Mouse (Mus musculus): ENCODE measurements around the gene Dlg2. TPM values are rescaled to one million over a fixed set of nuclear protein-coding genes. Genes with fewer than 3 reads are reported as not detected.

The Dlg2 gene
- polyA plus RNA-seq, 1 experiment: 89.8 TPM

DNA sequence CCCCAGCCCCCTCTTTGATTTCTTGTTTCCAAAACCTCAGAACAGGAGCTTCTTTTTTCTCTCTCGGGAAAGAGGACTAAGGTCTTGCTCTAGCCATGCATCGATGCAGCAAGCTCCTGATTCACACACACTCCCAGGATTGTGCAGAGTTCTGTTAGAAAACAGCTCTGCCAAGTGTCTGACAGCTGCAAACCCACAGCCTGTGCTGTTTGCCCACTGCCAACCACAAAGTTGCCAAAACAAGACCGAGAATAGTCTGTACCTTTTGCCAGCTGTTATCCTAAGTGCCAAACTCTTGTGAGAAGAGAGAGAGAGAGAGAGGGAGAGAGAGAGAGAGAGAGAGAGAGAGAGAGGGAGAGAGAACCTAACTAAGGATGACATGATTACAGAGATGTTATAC, 1948.2 kb downstream of the Dlg2 start:
- Histone ChIP-seq H3K4me3 (replicated peaks; ENCODE audit: insufficient read depth, low read depth, low read length) (no peak overlapping the region), H3K4me1 (ENCODE audit: control insufficient read depth, insufficient read depth, low read length) (0 out of 2 replicates have a peak, but pooled peaks cover 2% of the 10 kb centered on the region), H3K27ac (ENCODE audit: insufficient read depth, low read length) (0 out of 2 replicates have a peak overlapping the region, but pooled peaks have one; percentile 13), H3K27me3 (ENCODE audit: control insufficient read depth, insufficient read depth, low read length) (no peaks in the 10 kb centered on the region)
- TF ChIP-seq POLR2A (IDR thresholded peaks at IDR 0.05; ENCODE audit: borderline replicate concordance, insufficient read depth, low read length) (no peak), CTCF (IDR thresholded peaks at IDR 0.05; ENCODE audit: borderline replicate concordance, insufficient read depth, low read depth, low read length) (no peak)
- 31% methylated on average over 3 of the region's 3 CpGs for WGBS
- no peak for DNase-seq

DNA sequence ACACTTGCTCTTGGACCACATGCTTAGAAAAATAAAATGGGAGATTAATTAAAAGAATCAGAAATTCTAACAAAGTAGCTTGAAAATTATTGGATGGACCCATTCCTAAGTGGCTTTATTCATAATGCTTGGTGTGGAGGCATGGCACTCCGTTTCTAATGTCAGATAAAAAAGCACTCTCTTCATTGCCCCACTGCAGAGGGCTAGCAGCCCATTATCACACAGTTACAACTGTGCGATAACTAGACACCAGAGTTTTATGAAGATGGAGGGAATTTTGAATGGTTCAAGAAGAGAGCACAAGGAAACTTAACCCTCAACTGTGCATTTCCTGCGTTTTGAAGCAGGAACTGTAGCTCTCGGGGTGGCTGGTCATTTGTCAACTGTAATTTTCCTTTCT, 1950.8 kb downstream of the Dlg2 start:
- 83% methylated on average over 4 of the region's 4 CpGs for WGBS
- Histone ChIP-seq H3K27me3 (ENCODE audit: control insufficient read depth, insufficient read depth, low read length) (no peaks in the 10 kb centered on the region), H3K4me1 (ENCODE audit: control insufficient read depth, insufficient read depth, low read length) (0 out of 2 replicates have a peak, but pooled peaks cover 2% of the 10 kb centered on the region), H3K4me3 (replicated peaks; ENCODE audit: insufficient read depth, low read depth, low read length) (no peak overlapping the region), H3K27ac (ENCODE audit: insufficient read depth, low read length) (no peak overlapping the region)
- DNase-seq: no peak
- TF ChIP-seq POLR2A (IDR thresholded peaks at IDR 0.05; ENCODE audit: borderline replicate concordance, insufficient read depth, low read length) (no peak), CTCF (IDR thresholded peaks at IDR 0.05; ENCODE audit: borderline replicate concordance, insufficient read depth, low read depth, low read length) (no peak)

DNA sequence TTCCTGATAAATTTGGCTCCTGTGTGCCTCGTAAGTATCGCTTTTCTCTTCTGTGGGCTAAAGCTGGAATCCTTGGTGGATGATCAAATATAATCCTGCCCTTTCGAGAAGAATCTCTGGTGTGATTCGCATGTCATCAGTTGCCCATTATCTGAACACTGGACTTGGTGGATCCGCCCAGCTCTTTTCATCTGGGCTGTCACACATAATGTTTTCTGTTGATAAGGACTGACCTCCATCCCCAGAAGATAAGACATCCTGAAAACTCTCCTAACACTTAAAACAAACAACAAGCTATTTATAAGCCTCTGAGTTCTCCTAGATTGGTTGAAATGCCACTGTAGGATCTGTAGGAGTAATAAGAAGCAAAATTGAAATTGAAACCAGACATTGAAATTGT, 1952.2 kb downstream of the Dlg2 start:
- H3K27ac ChIP-seq (ENCODE audit: insufficient read depth, low read length): no peak overlapping the region
- WGBS: 83% methylated on average over 5 of the region's 5 CpGs
- no peak for DNase-seq
- H3K27me3 ChIP-seq (ENCODE audit: control insufficient read depth, insufficient read depth, low read length): no peaks in the 10 kb centered on the region
- H3K4me1 ChIP-seq (ENCODE audit: control insufficient read depth, insufficient read depth, low read length): 0 out of 2 replicates have a peak, but pooled peaks cover 2% of the 10 kb centered on the region
- no peak for TF ChIP-seq POLR2A (IDR thresholded peaks at IDR 0.05; ENCODE audit: borderline replicate concordance, insufficient read depth, low read length)
- no peak for TF ChIP-seq CTCF (IDR thresholded peaks at IDR 0.05; ENCODE audit: borderline replicate concordance, insufficient read depth, low read depth, low read length)
- no peak overlapping the region for H3K4me3 ChIP-seq (replicated peaks; ENCODE audit: insufficient read depth, low read depth, low read length)

DNA sequence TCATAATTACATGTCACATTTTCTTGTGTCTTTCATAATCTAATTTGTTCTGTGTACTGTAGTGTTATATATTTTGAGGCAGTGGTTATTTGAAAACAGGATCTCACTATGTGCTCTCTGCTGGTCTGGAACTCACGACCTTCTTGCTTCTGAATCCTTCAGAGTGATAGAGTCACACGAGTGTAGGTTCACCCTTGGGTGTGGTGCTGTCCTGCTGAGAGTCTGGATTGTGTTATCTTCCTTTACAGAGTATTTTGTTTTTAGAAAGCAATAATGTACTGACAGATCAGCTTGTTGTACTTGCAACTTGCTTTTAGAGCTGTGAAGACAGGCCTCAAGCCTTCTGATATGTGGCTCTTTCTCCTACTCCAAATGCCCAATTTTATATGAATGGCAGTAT, 1953.8 kb downstream of the Dlg2 start:
- no peak for DNase-seq
- Histone ChIP-seq H3K27me3 (ENCODE audit: control insufficient read depth, insufficient read depth, low read length) (no peaks in the 10 kb centered on the region), H3K4me3 (replicated peaks; ENCODE audit: insufficient read depth, low read depth, low read length) (no peak overlapping the region), H3K4me1 (ENCODE audit: control insufficient read depth, insufficient read depth, low read length) (0 out of 2 replicates have a peak, but pooled peaks cover 2% of the 10 kb centered on the region), H3K27ac (ENCODE audit: insufficient read depth, low read length) (no peak overlapping the region)
- TF ChIP-seq POLR2A (IDR thresholded peaks at IDR 0.05; ENCODE audit: borderline replicate concordance, insufficient read depth, low read length) (no peak), CTCF (IDR thresholded peaks at IDR 0.05; ENCODE audit: borderline replicate concordance, insufficient read depth, low read depth, low read length) (no peak)
- 69% methylated on average over 2 of the region's 2 CpGs for WGBS

DNA sequence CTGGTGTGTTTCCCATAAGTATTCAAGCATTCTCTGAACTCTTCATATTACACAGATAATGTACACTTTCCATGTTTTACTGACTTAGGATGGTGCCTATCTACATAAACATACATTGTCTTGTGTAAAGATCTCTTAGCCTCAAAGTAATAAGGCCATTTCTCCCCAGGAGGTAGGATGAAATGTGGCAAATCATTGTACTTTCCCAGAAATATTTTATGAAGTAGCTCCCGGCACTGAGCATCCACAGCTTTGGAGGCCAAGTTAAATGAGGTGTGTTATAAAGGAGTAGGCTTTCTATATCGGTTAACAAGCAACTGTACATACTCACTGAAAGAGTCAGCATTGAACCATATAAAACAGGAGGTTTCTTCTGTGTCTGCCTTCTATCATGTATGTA, 1960.7 kb downstream of the Dlg2 start:
- peak in 1 of 2 experiments; percentile 63 for DNase-seq
- Histone ChIP-seq H3K4me3 (replicated peaks; ENCODE audit: insufficient read depth, low read depth, low read length) (no peak overlapping the region), H3K4me1 (ENCODE audit: control insufficient read depth, insufficient read depth, low read length) (peaks cover 8% of the 10 kb centered on the region; the same call in 1 of the 2 replicates), H3K27ac (ENCODE audit: insufficient read depth, low read length) (no peak overlapping the region), H3K27me3 (ENCODE audit: control insufficient read depth, insufficient read depth, low read length) (no peaks in the 10 kb centered on the region)
- TF ChIP-seq CTCF (IDR thresholded peaks at IDR 0.05; ENCODE audit: borderline replicate concordance, insufficient read depth, low read depth, low read length) (no peak), POLR2A (IDR thresholded peaks at IDR 0.05; ENCODE audit: borderline replicate concordance, insufficient read depth, low read length) (no peak)
- 15% methylated on average over 2 of the region's 2 CpGs for WGBS

DNA sequence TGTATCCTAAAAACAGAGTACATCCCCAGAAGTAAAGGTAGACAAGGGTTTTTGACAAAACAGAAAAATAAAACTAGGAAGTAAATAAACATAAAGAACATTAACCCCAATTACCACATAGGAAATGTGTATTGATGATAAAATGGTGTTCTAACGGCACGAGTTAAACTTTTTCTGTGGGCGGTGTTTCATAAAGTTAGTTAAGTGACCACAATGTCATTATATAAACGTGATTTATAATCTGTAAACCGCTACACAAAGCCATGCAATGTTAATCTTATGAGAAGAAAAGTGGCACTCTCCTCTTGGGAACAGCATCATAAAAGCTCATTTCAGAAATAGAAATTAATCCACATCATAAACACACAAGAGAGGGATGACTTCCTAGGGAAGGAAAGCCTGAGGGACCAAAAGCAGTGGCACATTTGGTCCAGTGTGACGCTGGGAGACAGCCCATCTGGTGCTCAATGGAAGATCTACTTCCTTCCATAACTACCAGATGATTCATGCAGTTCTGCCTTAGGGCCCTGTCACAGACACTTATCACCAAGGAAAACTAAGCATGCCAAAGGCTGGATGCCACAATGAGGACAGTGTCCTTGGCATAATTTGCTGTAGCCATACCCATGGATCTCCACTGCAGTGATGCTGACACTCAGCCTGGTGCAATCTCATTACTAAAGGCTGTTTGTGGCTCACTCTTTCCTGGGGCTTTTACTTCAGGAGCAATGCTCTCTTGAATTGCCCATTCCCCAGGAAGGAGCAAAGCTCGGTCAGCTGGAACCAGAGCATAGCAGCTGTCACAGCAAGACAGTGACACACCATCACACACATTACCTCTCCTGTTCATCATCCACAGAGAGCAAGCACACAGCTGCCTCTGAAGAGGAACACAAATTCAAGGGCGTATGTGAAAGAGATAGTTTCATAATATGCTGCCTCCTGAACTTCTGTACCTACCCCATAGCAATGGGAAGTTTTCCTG, 1963.3 kb downstream of the Dlg2 start:
- TF ChIP-seq CTCF (IDR thresholded peaks at IDR 0.05; ENCODE audit: borderline replicate concordance, insufficient read depth, low read depth, low read length) (no peak), POLR2A (IDR thresholded peaks at IDR 0.05; ENCODE audit: borderline replicate concordance, insufficient read depth, low read length) (no peak)
- no peak overlapping the region for H3K27ac ChIP-seq (ENCODE audit: insufficient read depth, low read length)
- WGBS: 70% methylated on average over 8 of the region's 8 CpGs

DNA sequence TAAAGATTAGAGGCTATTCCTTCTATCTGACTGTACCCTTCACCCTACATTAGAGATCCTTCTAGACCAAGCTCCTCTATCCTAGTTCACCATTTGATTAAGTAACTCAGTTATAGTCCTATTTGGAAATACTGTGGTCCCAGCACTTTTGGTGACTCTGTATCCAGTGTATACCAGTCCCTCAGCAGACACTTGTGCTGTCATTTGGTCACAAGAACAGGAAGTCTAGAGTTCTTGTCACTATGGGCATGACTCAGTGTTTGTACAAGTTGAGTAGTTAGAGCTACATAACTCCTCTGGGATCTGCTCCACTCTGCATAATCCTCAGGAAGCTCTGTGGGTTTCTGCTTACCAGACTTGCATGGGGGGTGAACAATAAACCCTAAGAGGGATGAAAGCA, 1965.1 kb downstream of the Dlg2 start:
- Histone ChIP-seq H3K4me3 (replicated peaks; ENCODE audit: insufficient read depth, low read depth, low read length) (no peak overlapping the region), H3K27ac (ENCODE audit: insufficient read depth, low read length) (no peak overlapping the region), H3K27me3 (ENCODE audit: control insufficient read depth, insufficient read depth, low read length) (no peaks in the 10 kb centered on the region), H3K4me1 (ENCODE audit: control insufficient read depth, insufficient read depth, low read length) (peaks cover 8% of the 10 kb centered on the region; the same call in 1 of the 2 replicates)
- DNase-seq: no peak
- TF ChIP-seq CTCF (IDR thresholded peaks at IDR 0.05; ENCODE audit: borderline replicate concordance, insufficient read depth, low read depth, low read length) (no peak), POLR2A (IDR thresholded peaks at IDR 0.05; ENCODE audit: borderline replicate concordance, insufficient read depth, low read length) (no peak)

More for the DNA sequence above, 1963.3 kb downstream of the Dlg2 start:
- H3K4me3 ChIP-seq (replicated peaks; ENCODE audit: insufficient read depth, low read depth, low read length): no peak overlapping the region
- no peaks in the 10 kb centered on the region for H3K27me3 ChIP-seq (ENCODE audit: control insufficient read depth, insufficient read depth, low read length)
- DNase-seq: peak; percentile 24 to 62
- H3K4me1 ChIP-seq (ENCODE audit: control insufficient read depth, insufficient read depth, low read length): peaks cover 8% of the 10 kb centered on the region; the same call in 1 of the 2 replicates
